Mouse (Mus musculus) retina, postnatal 7 days (tissue): ENCODE measurements around the gene Olfr1408.

ENCODE experiments used
- DNase-seq: peaks from one replicate; pipeline ENCODE4 v3.0.0-alpha.2; 2012; ENCODE audit warnings: low read depth, low spot score

The Olfr1408 gene

GRCm38 (mm10) chr1:173137274-173137673 is at the start of gene Olfr1408:
Gene Olfr1408, minus strand, starts transcription at chr1:173137374.
- no peak for DNase-seq

GRCm38 (mm10) chr1:173174154-173174842 is 37.1 kb upstream of the Olfr1408 start:
- DNase-seq, result no peak
